Mouse (Mus musculus): ENCODE data around the gene Fadd.

The Fadd gene

DNA sequence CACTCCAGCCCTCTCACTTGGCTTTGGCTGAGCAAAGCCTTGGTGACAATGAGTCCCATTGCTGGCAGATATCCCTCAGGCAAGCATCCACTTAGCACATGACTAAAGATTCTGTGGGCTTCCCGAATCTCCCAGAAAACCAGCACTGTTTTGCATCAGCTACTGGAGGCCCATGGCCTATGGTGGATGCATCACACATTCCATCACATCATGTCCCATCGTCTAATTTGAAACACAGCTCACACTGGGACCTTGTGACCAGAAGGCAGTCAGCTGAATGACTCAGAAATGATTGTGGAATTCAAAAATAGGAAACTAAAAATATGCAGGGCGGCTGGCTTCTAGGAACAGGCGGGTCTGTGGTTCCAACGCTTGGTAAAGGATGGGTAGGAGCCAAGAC is 4.4 kb downstream of the Fadd start:
- DNase-seq (ENCODE audit: low read depth, low spot score): no peak

DNA sequence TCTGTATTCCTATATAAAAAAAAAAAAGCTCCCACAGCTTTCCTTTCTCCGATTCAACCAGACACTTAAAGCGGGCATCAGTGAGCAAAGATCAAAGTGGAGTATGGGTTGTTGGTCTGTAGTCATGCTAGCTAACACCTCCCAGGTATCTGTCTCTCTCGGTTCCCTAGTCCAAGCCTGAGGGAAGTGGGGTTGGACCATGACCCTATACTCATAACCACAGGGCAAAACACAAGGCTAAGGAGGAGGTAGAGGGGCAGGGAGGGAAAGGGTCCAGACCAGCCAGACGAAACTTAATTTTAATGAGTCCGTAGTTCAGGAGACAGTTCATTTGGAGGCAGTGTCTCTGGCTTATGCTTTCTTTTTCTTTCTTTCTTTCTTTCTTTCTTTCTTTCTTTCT is 10.0 kb downstream of the Fadd start:
- DNase-seq (ENCODE audit: low read depth, low spot score): no peak

DNA sequence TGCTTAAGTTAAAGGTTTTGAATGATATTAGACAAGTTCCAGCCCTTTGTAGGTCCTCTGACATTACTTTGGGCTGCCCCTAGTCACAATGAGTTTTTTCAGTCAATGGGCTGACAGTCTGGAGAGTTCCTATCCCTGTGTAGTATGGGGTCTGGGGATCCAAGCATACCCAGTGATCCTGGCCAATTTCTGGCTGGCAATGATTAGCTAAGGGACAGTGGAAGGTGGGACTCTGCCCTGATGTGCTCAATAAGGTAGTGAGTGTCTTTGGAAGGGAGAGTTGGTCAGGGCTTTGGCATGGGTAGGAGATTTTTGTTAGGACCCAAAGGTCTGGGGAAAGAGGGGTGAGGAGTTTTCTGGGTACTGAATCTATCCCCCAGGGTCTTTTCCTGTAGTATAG is 10.7 kb downstream of the Fadd start:
- no peak for DNase-seq (ENCODE audit: low read depth, low spot score)

DNA sequence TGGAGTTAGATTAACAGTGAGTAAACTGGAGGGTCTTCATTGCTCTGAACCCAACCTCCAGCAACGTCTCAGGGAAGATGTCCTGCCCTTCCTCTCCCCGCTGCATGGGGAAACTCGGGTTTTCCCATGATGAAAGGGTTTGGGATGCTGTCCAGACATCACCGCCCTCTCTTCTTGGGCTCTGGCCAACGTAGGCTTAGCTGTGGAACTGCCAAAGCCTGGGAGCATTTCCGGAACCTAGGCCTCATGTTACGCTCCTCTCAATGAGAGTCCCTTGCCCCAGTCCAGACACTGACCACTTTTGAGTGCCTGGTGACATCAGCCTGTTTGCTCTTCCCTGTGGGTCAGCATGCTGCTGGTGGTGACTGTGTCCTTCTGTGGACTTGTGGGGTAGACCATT is 12.8 kb downstream of the Fadd start:
- DNase-seq (ENCODE audit: low read depth, low spot score): no peak

DNA sequence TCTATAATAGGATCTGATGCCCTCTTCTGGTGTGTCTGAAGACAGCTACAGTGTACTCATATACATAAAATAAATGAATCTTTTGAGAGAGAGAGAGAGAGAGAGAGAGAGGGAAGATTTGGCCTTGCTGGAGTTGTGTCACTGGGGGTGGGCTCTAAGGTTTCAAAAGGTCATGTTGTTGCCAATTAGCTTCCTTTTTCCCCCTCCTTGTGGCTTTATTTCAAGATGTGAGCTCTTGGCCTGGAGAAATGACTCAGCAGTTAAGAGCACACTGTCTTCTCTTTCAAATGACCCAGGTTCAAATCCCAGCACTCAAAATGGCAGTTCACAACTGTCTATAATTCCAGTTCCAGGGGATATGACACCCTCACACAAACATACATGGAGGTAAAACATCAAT is 14.2 kb downstream of the Fadd start:
- no peak for DNase-seq (ENCODE audit: low read depth, low spot score)

DNA sequence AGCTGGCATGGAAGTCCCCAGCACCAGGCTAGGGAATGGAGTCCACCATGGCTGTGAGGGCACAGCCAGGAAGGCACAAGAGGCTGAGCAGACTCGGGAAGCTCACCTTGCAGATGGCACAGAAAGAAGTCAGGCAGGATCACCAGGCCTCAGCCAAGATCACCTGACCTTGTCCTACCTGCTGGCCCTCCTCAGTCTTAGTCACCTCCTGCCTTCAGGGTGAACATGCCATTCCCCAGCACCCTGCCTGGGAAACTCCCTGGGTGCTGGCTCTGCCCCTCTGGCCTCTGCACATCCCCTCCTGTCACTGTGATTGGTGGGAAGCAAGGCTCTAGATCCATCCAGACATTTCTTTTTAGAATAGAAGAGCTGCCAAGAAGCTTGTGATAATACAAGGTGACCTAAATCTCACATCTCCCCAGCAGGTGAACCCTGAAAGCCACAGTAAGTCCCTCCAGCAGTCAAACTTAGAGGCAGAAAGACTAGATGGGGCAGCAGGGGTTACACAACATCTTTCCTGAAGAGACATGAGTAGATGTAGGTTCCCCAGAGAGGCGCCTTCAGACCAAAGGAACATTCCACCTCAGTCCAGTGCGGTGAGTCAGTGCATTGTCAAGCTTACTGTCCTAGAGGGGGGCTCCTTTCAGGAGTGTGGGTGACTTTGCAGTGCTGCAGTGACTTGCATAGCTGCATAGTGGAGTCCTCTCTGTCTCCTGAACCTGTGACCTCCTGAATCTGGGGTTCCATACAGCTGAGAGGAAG is 15.2 kb downstream of the Fadd start:
- no peak for DNase-seq (ENCODE audit: low read depth, low spot score)

DNA sequence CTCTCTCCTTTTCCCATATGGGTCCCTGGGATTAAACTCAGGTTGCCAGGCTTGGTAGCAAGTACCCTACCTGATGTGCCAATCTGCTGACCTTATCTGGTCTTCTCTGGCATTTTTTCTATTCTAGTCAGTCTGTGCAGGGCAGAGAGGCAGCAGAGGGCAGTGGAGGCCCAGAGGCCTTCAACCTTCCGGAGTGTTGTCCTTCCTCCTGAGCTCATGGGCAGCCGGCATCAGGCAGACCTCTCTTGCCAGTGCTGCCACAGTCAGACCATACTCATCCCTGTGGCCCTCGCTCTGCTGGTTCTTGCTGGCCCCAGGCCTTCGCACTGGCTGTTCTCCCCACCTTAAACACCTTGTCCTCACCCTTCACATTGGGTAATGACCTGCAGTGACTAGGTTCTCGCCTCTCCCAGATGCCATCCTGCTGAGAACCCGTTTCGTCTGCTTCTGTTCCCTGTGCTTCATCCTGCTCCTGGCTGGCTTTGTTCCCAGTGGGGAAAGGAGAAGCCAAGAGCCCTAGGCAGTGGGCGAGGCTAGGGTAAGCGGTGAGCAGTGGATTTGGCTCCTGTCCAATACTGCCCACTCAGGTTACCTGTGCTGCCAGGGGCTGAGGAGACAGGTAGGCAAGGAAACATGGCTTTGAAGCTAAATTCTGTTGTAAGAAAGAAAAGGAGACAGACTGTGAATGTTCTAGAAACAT is 18.7 kb downstream of the Fadd start:
- DNase-seq (ENCODE audit: low read depth, low spot score): no peak

DNA sequence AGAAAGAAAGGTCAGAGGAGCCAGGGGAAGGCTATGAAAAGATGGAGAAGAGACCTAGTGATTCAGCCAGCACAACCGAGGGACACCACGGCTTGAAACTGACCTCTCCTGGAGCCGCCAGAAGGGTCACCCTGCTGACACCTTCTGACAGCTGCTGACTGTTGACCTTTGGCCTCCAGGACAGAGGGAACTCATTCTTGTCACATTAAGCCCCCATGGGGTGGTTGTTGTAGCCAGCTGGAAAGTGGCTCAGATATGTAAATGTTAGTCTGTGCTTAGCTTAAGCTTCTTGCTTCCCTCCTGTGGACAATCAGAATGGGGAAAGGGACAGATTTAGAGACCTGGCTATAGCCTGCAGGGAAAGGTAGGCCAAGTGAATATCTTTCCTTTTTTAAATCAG is 20.2 kb downstream of the Fadd start:
- no peak for DNase-seq (ENCODE audit: low read depth, low spot score)

DNA sequence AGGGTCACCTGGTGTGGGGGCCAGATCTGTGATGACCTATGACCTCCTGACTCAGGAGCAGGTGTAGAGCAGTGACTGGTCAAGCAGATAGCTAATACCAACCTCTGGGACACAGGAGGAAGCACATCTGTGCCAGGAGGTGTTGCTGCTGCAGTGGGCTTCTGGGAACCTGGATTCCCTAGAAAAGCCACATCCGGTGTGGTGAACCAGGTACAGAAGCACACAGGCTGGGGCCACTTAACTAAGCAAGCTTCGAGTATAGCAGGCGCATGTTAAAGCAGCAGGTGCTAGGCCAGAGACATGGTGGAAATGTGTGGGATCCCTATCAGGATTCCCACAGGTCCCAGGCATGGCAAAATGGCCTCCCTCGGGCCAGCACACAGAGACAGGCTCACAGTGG is 21.7 kb downstream of the Fadd start:
- no peak for DNase-seq (ENCODE audit: low read depth, low spot score)

DNA sequence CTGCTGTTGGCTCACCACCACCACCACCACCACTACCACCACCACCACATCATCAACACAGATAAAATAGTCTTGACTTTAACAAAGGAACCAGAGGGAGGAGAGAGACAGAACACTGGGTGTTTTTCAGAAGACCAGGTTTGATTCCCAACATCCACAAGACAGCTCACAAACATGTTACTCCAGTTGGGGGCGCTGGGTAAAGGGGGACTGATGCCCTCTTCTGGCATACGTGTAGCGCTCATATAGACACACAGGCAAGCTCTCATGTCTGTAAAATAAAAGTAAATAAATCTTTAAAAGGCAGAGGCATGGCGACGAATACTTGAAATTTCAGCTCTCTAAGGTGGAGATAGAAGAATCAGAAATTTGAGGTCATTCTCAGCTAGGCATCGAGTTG is 23.7 kb downstream of the Fadd start:
- DNase-seq (ENCODE audit: low read depth, low spot score): no peak

DNA sequence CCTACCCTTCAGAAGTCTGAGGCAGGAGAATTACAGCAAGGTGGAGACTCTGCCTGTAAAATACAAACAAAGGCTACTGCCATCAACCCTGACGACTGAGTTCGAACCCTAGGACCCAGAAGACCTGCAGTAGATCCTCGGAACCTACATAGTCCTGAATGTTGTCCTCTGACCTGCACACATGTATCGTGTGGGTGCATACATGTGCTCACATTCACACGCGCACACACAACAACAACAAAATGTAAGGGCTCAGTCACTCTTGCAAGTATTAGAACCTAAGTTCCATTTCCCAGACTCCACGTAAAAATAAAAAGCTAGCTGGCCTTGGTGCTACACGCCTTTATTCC is 28.2 kb downstream of the Fadd start:
- no peak for DNase-seq (ENCODE audit: low read depth, low spot score)

DNA sequence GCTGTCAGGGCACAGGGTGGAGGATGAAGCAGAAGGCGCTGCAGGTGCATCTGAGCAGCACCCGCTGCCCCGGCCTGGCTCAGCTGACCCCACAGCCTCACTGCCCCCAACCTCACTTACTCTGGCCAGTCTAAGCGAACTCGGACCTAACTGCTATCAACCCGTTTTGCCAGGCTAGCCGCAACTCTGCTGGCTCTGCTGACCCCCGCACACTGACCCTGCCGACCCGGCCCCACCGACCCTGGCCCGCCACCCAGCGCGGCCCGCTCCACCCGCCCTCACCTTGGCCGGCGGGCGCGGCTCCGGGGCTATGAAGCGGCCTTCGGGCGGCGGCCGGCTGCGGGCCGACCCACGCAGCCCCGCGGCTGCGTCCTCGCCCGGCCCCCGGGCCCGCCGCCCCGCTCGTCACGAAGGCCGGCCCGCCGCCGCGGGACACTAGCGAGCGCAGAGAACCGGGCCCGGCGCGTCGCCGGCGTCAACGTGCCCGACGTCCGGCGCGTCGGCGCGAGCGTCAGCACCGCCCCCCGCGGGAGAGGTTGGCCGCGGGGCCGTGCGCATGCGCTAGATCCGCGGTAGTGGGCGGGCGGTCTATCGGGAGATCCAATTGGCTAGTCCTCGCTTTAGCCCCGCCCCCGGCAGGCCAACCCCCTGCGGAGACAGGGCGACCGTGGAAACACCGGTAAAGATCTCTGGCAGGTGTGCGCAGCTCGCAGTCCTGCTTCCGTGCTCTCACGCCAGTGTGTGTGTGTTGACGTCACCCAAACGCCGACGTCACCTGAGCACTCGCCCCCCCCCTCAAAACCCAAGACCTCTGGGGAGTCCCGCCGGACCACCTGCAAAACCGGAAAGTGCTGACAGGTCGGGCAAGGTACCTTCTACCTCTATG is 28.8 kb downstream of the Fadd start, which contains the start of gene Ppfia1:
Gene Ppfia1 (minus strand): TSS at position 493 of the 886 bp plus-strand sequence.
- peak; percentile 95 for DNase-seq (ENCODE audit: low read depth, low spot score)

DNA sequence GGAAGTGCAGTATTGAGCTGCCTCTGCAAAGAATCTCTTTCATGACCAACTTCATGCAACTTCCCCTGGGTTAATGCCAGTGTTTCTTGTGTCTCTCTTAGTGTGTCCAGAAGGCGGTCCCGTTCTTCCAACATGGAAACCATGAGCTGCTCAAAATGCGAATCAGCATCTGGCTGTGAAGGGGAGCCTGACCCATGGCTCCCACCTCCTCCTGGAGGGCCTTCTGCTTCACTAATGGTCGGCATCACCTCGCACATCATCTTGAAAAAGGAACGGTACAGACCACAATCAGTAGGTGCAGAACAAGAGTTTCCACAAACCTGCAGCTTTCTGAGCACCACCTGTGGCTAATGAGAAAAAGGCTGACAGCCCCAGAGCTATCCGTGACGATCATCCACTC is 30.0 kb downstream of the Fadd start:
- DNase-seq (ENCODE audit: low read depth, low spot score): no peak

DNA sequence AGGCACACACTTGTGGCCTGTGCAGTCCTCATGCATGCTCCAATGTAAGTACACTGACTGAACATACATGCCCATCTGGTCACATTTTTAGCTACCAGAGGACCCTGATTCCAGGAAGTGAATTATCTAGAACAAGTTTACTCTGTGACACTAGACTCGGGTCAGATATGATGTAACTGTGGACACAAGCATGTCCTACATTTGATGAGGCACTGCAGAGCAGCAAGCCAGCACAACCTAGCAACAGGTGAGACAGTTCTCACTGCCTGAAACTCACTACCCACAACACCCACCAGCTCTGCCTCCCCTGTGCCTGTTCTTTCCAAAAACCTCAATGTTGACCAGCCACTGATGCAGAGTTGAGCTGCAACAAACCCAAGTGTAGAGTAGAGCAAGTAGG is 31.5 kb downstream of the Fadd start:
- DNase-seq (ENCODE audit: low read depth, low spot score): no peak

DNA sequence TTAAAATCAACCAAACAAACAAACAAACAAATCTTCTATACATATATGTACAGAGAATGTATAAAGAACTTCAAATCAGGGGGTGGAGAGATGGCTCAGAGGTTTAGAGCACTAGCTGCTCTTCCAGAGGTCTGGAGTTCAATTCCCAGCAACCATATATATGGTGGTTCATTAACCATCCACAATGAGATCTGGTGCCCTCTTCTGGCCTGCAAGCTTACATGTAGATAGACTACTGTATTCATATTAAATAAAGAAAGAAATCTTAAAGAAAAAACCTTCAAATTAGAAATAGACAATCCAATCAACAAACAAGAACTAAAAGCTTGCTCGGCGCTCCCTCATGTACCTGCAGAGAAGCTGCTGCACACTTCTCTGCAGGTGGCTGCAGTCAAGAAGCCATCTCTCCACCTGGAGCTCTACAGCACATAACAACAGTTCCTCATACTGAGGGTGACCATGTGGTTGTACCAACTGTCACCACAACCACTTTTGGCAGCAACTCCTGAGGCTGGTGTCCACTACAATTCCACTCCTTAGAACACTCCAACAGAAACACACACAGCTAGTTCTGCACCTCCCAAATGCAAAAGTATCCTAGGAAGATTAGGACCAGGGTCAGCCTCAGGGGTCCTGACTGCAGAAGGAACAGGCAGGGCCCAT is 32.2 kb downstream of the Fadd start:
- DNase-seq (ENCODE audit: low read depth, low spot score): no peak

DNA sequence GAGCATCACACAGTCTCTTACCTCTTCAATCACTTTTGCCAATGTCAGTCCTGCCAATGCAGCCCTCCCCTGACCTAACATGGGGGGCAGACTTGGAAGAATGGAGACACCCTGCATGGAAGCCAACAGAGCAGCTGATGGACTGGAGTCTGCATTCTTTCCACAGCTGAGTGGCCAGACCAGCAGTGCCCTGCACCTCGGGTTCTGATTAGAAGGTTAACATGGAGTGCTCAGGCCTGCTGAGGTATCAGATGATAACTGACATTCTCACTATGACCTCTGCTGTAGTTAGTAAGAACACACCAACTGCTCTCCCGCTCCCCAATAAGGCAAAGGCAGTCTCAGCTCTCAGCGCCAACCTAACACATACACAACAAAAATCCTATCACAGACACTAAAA is 37.0 kb downstream of the Fadd start:
- no peak for DNase-seq (ENCODE audit: low read depth, low spot score)

DNA sequence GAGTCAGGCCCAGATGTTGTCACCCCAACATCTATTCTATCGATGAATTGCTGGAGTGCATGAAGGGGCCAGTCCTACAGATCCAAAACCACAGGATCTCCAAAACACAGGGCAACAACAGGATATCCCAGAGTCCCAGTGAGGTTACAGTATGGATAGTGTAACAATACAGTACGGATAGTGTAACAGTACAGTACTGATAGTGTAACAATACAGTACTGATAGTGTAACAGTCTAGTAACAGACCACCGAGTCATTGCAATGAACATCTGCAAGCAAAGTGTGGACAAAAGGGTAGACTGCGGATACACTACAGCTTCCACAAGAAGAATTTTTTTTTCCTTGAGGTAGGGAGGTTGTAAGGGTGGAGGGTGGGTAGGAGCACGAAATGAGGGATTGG is 40.9 kb downstream of the Fadd start:
- no peak for DNase-seq (ENCODE audit: low read depth, low spot score)

DNA sequence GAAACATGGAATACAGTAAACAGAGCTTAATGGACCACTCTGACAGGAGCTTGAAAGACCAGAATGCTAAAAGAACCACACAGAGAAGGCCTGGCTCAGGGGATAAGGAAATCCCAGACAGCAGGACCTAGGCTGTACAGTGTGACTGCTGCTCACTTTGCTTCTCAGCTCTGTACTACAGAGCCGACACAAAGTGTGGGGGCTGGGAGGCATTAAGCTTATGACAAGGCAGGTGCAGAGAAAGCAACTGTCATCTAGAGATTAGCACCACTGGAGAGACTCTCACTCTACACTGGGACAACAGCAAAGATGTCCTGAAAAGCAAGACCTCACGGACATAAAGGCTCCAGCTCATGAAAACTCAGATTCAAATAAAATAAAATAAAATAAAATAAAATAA is 43.1 kb downstream of the Fadd start:
- DNase-seq (ENCODE audit: low read depth, low spot score): no peak

DNA sequence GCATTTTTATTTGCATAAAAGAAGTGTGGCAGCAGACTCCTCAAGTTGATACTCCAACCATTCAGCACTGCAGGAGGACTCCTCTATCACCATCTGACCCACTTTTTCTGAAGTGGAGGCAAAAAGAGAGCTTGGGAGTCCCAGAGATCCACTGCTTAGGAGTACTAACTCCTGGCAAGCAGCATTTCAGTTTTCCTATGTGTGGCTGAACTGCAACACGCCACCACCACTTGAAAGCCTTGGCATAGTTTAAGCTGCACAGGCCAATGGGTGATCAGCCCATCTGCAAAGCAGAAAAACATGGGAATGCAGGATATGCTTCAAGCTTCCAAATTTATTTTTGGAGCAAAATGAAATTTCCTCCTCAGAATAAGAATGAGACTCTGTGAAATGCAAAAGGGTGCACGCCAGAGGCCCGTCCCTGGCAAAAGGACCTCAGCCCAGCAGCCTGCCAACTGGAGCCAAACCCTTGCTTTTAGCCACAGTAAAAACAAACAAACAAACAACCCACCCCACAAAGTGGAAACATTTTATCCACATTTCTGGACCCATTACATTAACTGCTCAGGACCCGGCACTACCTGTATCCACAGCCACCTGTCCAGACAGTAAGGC is 44.1 kb downstream of the Fadd start:
- DNase-seq (ENCODE audit: low read depth, low spot score): no peak

DNA sequence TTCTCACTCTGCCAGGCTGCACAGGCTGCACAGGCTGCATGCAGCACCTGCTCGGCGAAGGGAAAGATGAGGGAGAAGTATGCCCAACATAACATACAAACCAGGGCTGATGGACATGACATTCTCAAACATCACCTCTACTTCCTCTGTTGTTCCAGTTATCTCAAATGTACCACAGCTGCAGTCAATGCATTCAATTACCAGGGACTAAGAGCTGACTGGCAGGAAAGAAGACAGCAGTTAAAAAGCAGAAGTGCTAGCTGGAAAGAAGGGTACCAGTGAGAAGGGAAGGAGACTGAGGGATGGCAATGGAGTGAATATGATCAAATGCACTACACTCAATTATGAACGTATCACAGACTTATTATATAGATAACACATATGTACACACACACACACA is 45.9 kb downstream of the Fadd start:
- no peak for DNase-seq (ENCODE audit: low read depth, low spot score)

DNA sequence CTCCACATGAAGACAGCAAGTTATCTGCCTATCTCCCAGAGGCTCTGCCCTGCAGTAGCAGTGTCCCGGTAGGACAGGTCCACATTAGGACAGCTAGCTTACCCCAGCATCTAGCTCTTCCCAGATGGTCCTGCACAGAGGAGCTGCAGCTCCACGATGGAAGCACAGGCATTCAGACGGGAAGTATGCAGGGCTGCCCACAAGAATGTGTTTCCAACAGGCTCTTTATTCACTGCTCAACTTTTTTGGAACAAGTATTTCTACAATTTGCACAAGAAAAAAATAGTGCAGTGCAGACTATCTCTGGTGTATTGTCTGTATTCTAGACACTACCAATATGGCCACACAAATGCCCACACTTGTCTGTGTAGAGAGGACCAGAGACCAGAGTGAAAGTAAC is 47.5 kb downstream of the Fadd start:
- DNase-seq (ENCODE audit: low read depth, low spot score): no peak
